Mouse (Mus musculus): ENCODE results near the gene Smox. TPM values are rescaled to one million over a fixed set of nuclear protein-coding genes. Genes with fewer than 3 reads are reported as not detected.
A peak's percentile ranks its signal among the peaks of the same experiment; 100 is the strongest.

The Smox gene
- polyA plus RNA-seq, 1 experiment from 2014 or later, result 26.9 TPM

- no peak for ATAC-seq (ENCODE audit: low FRiP score)
- 73% methylated on average over 4 of the region's 4 CpGs for WGBS
Observed at GRCm38 (mm10) chr2:131489591-131489990, 1.7 kb upstream of the Smox start.

GRCm38 (mm10) chr2:131491707-131492595 is 655 bp downstream of the Smox start:
- ATAC-seq (ENCODE audit: low FRiP score), result peak; percentile 96
- H3K4me1 ChIP-seq (ENCODE audit: control insufficient read depth, insufficient read depth, low read length), result peaks cover 6% of the 10 kb centered on the region; the same call in 1 of the 2 replicates
- H3K4me3 ChIP-seq (ENCODE audit: low read depth, low read length), result peak overlapping the region; percentile 68
- H3K9ac ChIP-seq (ENCODE audit: low read length), result peak overlapping the region; percentile 79
- peak overlapping the region; percentile 96 for H3K4me2 ChIP-seq
- under 1% methylated on average over 80 of the region's 102 CpGs for WGBS
- H3K27me3 ChIP-seq (ENCODE audit: control insufficient read depth, insufficient read depth, low read length), result no peaks in the 10 kb centered on the region
- no peaks in the 10 kb centered on the region for H3K9me3 ChIP-seq (ENCODE audit: control insufficient read depth, low read length)
- H3K36me3 ChIP-seq (ENCODE audit: control insufficient read depth, insufficient read depth, low read length), result no peaks in the 10 kb centered on the region
- H3K27ac ChIP-seq (ENCODE audit: low read depth, low read length), result peak overlapping the region; percentile 40; the same call in 1 of the 2 replicates
- DNase-seq (ENCODE audit: low spot score, missing footprints), result peak; percentile 96

More at GRCm38 (mm10) chr2:131489591-131489990, 1.7 kb upstream of the Smox start:
- Histone ChIP-seq H3K27me3 (ENCODE audit: control insufficient read depth, insufficient read depth, low read length) (no peaks in the 10 kb centered on the region), H3K27ac (ENCODE audit: low read depth, low read length) (no peak overlapping the region), H3K9me3 (ENCODE audit: control insufficient read depth, low read length) (no peaks in the 10 kb centered on the region), H3K9ac (ENCODE audit: low read length) (no peak overlapping the region), H3K36me3 (ENCODE audit: control insufficient read depth, insufficient read depth, low read length) (no peaks in the 10 kb centered on the region), H3K4me3 (ENCODE audit: low read depth, low read length) (no peak overlapping the region), H3K4me1 (ENCODE audit: control insufficient read depth, insufficient read depth, low read length) (peaks cover 6% of the 10 kb centered on the region; the same call in 1 of the 2 replicates), H3K4me2 (no peak overlapping the region)
- DNase-seq (ENCODE audit: low spot score, missing footprints), result no peak

DNA sequence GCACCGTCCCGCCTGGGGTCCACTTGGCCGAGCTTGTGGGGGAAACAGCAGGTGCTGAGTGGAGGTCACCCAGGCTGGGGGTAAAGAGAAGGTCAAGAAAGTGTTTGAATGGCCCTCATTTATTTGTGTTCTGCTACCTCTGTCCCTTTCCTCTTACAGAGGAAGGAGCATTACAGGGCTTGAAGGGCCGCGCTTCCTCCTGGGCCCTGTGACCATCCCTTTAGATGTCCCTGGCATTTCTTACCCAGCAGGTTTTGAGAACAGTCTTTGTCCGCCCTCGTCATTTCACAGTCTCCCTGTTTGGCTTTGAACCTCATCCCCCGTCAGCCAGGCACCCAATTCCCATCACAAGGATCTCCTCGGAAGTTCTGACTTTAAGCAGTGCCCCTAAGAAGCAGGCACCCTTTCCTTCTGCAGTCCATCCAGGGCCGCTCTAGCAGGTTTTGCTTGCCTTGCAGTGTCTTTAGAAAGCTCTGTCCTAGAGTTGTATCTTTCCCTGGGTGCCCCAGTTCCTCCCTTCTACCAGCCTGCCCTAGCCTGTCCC is 1.4 kb downstream of the Smox start:
- peak overlapping the region; percentile 68 for H3K4me3 ChIP-seq (ENCODE audit: low read depth, low read length)
- no peaks in the 10 kb centered on the region for H3K27me3 ChIP-seq (ENCODE audit: control insufficient read depth, insufficient read depth, low read length)
- no peaks in the 10 kb centered on the region for H3K36me3 ChIP-seq (ENCODE audit: control insufficient read depth, insufficient read depth, low read length)
- H3K4me1 ChIP-seq (ENCODE audit: control insufficient read depth, insufficient read depth, low read length), result peaks cover 6% of the 10 kb centered on the region; the same call in 1 of the 2 replicates
- H3K9me3 ChIP-seq (ENCODE audit: control insufficient read depth, low read length), result no peaks in the 10 kb centered on the region
- H3K4me2 ChIP-seq, result peak overlapping the region; percentile 96
- H3K27ac ChIP-seq (ENCODE audit: low read depth, low read length), result no peak overlapping the region
- ATAC-seq (ENCODE audit: low FRiP score) (no peak), DNase-seq (ENCODE audit: low spot score, missing footprints) (peak; percentile 95)
- WGBS, result 5% methylated on average over 10 of the region's 10 CpGs
- H3K9ac ChIP-seq (ENCODE audit: low read length), result peak overlapping the region; percentile 79

DNA sequence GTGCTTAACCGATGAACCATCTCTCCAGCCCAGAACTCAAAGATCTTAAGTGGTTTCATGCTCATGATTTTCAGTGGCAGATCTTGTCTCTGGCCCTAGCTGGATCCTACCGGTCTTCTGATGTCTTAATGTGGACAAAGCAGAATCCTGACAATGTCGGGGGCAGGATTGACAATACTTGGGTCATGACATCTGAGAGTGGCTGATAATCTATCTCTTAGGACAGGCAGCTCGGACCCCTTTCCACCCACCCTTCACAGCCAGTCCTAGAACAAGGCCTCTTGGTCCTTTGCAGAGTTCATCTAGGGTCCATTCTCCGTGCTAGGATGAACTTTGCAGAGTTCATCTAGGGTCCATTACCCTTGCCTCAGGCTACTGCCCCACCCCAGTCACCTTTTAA is 2.1 kb downstream of the Smox start:
- Histone ChIP-seq H3K9me3 (ENCODE audit: control insufficient read depth, low read length) (no peaks in the 10 kb centered on the region), H3K4me3 (ENCODE audit: low read depth, low read length) (peak overlapping the region; percentile 68; the same call in 1 of the 2 replicates), H3K4me2 (peak overlapping the region; percentile 96; the same call in 1 of the 2 replicates), H3K36me3 (ENCODE audit: control insufficient read depth, insufficient read depth, low read length) (no peaks in the 10 kb centered on the region), H3K27ac (ENCODE audit: low read depth, low read length) (no peak overlapping the region), H3K9ac (ENCODE audit: low read length) (no peak overlapping the region), H3K27me3 (ENCODE audit: control insufficient read depth, insufficient read depth, low read length) (no peaks in the 10 kb centered on the region), H3K4me1 (ENCODE audit: control insufficient read depth, insufficient read depth, low read length) (peaks cover 6% of the 10 kb centered on the region; the same call in 1 of the 2 replicates)
- 52% methylated on average over 5 of the region's 5 CpGs for WGBS
- no peak for ATAC-seq (ENCODE audit: low FRiP score)
- no peak for DNase-seq (ENCODE audit: low spot score, missing footprints)

GRCm38 (mm10) chr2:131495256-131495655 is 4.0 kb downstream of the Smox start:
- H3K9ac ChIP-seq (ENCODE audit: low read length), result no peak overlapping the region
- no peak overlapping the region for H3K27ac ChIP-seq (ENCODE audit: low read depth, low read length)
- H3K4me1 ChIP-seq (ENCODE audit: control insufficient read depth, insufficient read depth, low read length), result peaks cover 6% of the 10 kb centered on the region; the same call in 1 of the 2 replicates
- no peak overlapping the region for H3K4me2 ChIP-seq
- WGBS, result 80% methylated on average over 3 of the region's 3 CpGs
- no peaks in the 10 kb centered on the region for H3K36me3 ChIP-seq (ENCODE audit: control insufficient read depth, insufficient read depth, low read length)
- H3K9me3 ChIP-seq (ENCODE audit: control insufficient read depth, low read length), result no peaks in the 10 kb centered on the region
- no peak for ATAC-seq (ENCODE audit: low FRiP score)
- DNase-seq (ENCODE audit: low spot score, missing footprints), result no peak
- no peaks in the 10 kb centered on the region for H3K27me3 ChIP-seq (ENCODE audit: control insufficient read depth, insufficient read depth, low read length)
- H3K4me3 ChIP-seq (ENCODE audit: low read depth, low read length), result no peak overlapping the region

GRCm38 (mm10) chr2:131496125-131496820 is 5.0 kb downstream of the Smox start:
- Histone ChIP-seq H3K9me3 (ENCODE audit: control insufficient read depth, low read length) (no peaks in the 10 kb centered on the region), H3K27me3 (ENCODE audit: control insufficient read depth, insufficient read depth, low read length) (no peaks in the 10 kb centered on the region), H3K4me1 (ENCODE audit: control insufficient read depth, insufficient read depth, low read length) (peaks cover 6% of the 10 kb centered on the region; the same call in 1 of the 2 replicates), H3K9ac (ENCODE audit: low read length) (no peak overlapping the region), H3K36me3 (ENCODE audit: control insufficient read depth, insufficient read depth, low read length) (no peaks in the 10 kb centered on the region), H3K4me3 (ENCODE audit: low read depth, low read length) (no peak overlapping the region), H3K27ac (ENCODE audit: low read depth, low read length) (no peak overlapping the region), H3K4me2 (no peak overlapping the region)
- no peak for ATAC-seq (ENCODE audit: low FRiP score)
- WGBS, result 90% methylated on average over 5 of the region's 5 CpGs
- no peak for DNase-seq (ENCODE audit: low spot score, missing footprints)

- no peak overlapping the region for H3K27ac ChIP-seq (ENCODE audit: low read depth, low read length)
- WGBS, result 92% methylated on average over 4 of the region's 4 CpGs
Observed at GRCm38 (mm10) chr2:131497224-131497856, 6.0 kb downstream of the Smox start.

GRCm38 (mm10) chr2:131498219-131498618 is 6.9 kb downstream of the Smox start:
- Histone ChIP-seq H3K4me2 (no peak overlapping the region), H3K9ac (ENCODE audit: low read length) (no peak overlapping the region), H3K4me1 (ENCODE audit: control insufficient read depth, insufficient read depth, low read length) (no peaks in the 10 kb centered on the region; the same call in 1 of the 2 replicates), H3K36me3 (ENCODE audit: control insufficient read depth, insufficient read depth, low read length) (no peaks in the 10 kb centered on the region), H3K9me3 (ENCODE audit: control insufficient read depth, low read length) (no peaks in the 10 kb centered on the region), H3K27ac (ENCODE audit: low read depth, low read length) (no peak overlapping the region), H3K4me3 (ENCODE audit: low read depth, low read length) (no peak overlapping the region), H3K27me3 (ENCODE audit: control insufficient read depth, insufficient read depth, low read length) (no peaks in the 10 kb centered on the region)
- DNase-seq (ENCODE audit: low spot score, missing footprints) (no peak), ATAC-seq (ENCODE audit: low FRiP score) (no peak)
- 76% methylated on average over 7 of the region's 7 CpGs for WGBS

More at GRCm38 (mm10) chr2:131497224-131497856, 6.0 kb downstream of the Smox start:
- no peak overlapping the region for H3K4me3 ChIP-seq (ENCODE audit: low read depth, low read length)
- no peak overlapping the region for H3K9ac ChIP-seq (ENCODE audit: low read length)
- H3K4me1 ChIP-seq (ENCODE audit: control insufficient read depth, insufficient read depth, low read length), result peaks cover 6% of the 10 kb centered on the region; the same call in 1 of the 2 replicates
- H3K4me2 ChIP-seq, result no peak overlapping the region
- no peak for ATAC-seq (ENCODE audit: low FRiP score)
- H3K27me3 ChIP-seq (ENCODE audit: control insufficient read depth, insufficient read depth, low read length), result no peaks in the 10 kb centered on the region
- H3K36me3 ChIP-seq (ENCODE audit: control insufficient read depth, insufficient read depth, low read length), result no peaks in the 10 kb centered on the region
- no peaks in the 10 kb centered on the region for H3K9me3 ChIP-seq (ENCODE audit: control insufficient read depth, low read length)
- no peak for DNase-seq (ENCODE audit: low spot score, missing footprints)

All from midbrain, embryonic 11.5 days (tissue).